Mouse (Mus musculus) stomach, postnatal 0 days (tissue): ENCODE measurements around the gene Scaf1.

Experiments
- CTCF ChIP-seq: IDR thresholded peaks from 2 replicates; pipeline ENCODE4 v1.5.1; 2016; ENCODE audit warnings: antibody characterized with exemption, low read depth, mild to moderate bottlenecking, moderate library complexity
- EP300 ChIP-seq: optimal IDR thresholded peaks from 2 replicates; pipeline ENCODE3; 2016; ENCODE audit warnings: antibody characterized with exemption

DNA sequence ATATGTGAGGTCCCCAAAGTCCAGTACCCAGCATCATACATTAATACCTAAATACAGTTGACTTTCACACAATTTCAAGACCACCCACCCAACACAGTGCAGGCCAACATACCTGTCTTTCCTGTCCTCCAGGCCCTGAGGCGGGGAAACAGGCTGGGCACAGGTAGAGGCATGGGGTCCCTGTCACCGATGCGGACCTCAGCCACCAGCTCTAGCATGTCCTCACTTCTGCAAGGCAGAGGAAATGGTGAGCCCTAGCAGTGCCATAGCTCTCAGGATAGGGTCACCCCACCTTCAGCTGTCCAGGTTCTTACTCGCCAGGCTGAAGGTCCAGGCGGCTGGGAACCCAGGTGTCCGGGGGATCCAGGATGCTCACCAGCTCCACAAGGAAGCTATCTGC lies 4.2 kb downstream of the Scaf1 start:
- TF ChIP-seq CTCF (no peak), EP300 (no peak)
